Mouse (Mus musculus): ENCODE measurements around the gene Rbm12b1. TPM values are rescaled to one million over a fixed set of nuclear protein-coding genes. Genes with fewer than 3 reads are reported as not detected.
A peak's percentile ranks its signal among the peaks of the same experiment; 100 is the strongest.
"Not testable (repeated sequence)": the region's sequence is repeated elsewhere in the genome, so short reads cannot be mapped to it uniquely, and the experiment has no call there.

The Rbm12b1 gene
- polyA plus RNA-seq (2015; fragmentation: Nextera tagmentation; extraction: Ambion mirVana), result 5.3 and 6.7 TPM in 2 replicates

DNA sequence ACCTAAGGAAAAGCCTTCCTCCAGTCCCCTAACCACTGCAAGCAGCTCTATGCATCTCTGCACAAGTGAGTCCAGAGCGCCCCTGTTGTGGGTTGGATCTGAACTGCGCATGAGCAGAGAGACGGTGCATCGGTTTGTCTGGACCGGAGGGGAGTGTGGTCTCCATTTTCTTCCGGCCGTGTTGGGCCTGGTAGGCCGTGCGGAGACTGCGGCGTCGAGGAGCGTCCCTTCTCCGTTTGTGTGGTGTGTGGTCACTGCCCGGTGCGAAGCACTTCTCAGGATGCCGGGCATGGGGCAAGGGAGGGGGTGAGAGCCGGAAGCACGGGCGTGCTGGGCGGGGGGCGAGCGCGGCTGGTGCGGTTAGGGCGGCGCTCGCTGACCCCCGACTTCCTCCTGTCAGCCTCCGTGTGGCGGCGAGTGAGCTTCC lies at the start of gene Rbm12b1:
Rbm12b1 (plus strand) TSS at position 124 of the 427 bp plus-strand sequence.
- H3K27ac ChIP-seq (ENCODE audit: low read length), result peak within 1 kb of the TSS; percentile 33; the same call in 1 of the 2 replicates
- not testable (repeated sequence) for H3K36me3 ChIP-seq (ENCODE audit: control insufficient read depth, insufficient read depth, low read length); H3K4me1 ChIP-seq (ENCODE audit: control insufficient read depth, insufficient read depth, low read length); H3K27me3 ChIP-seq (ENCODE audit: control insufficient read depth, insufficient read depth, low read length); H3K9me3 ChIP-seq (replicated peaks; ENCODE audit: control insufficient read depth, low read length)
- WGBS, result 3% methylated on average over 17 of the region's 32 CpGs
- peak within 1 kb of the TSS; percentile 45 for H3K4me3 ChIP-seq (replicated peaks; ENCODE audit: low read length)
- H3K4me2 ChIP-seq (ENCODE audit: low read depth, low read length), result peak within 1 kb of the TSS; percentile 55
- ATAC-seq (ENCODE audit: insufficient read depth, low FRiP score), result peak; percentile 98
- peak within 1 kb of the TSS; percentile 64 for H3K9ac ChIP-seq (ENCODE audit: low read length)

DNA sequence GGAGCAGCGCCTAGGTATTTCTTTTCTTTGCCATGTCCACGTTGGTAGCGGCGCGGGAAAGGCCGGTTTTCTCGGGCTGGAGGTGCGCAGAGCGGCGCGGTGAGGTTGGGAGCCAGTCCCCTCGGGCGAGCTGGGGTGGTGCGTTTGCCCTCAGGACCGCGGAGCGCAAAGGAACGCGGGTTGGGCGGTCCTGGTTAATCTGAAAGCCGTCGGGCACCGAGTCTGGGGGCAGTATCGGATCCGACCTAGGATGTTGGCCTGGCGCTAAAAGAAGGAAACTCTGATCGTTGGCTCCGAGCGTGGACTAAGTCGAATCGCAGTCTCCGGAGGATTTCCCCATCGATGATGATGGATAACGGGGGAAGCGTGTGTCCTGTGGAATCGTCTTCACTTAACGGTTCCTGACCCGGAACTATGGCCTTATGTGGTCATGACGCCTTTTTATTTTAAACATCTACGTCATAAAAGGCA lies 563 bp downstream of the Rbm12b1 start:
- 10% methylated on average over 20 of the region's 40 CpGs for WGBS
- ATAC-seq (ENCODE audit: insufficient read depth, low FRiP score), result peak; percentile 88

DNA sequence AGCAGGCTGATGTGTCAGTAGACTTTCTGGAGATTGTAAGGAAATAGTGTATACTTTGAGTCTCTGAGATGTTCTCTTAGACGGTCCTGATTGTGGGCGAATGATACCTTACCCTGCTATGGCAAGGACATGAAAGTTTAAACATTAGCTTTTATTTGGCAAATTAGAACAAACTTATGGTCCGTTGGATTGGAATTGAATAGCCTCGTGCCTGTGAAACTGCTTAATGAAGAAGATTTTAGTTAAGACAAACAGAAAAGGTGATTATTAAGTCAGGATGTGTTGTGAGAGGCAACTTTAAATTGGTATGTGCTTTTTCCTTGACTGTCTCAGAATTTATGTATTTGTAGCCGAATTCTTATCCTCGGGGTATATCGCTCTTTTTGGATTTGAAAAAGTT lies 1.5 kb downstream of the Rbm12b1 start:
- H3K4me1 ChIP-seq (ENCODE audit: control insufficient read depth, insufficient read depth, low read length); H3K4me2 ChIP-seq (ENCODE audit: low read depth, low read length); H3K27ac ChIP-seq (ENCODE audit: low read length); H3K9me3 ChIP-seq (replicated peaks; ENCODE audit: control insufficient read depth, low read length); H3K4me3 ChIP-seq (replicated peaks; ENCODE audit: low read length); ATAC-seq (ENCODE audit: insufficient read depth, low FRiP score); H3K27me3 ChIP-seq (ENCODE audit: control insufficient read depth, insufficient read depth, low read length); H3K9ac ChIP-seq (ENCODE audit: low read length); H3K36me3 ChIP-seq (ENCODE audit: control insufficient read depth, insufficient read depth, low read length): not testable (repeated sequence)
- 90% methylated on average over 7 of the region's 7 CpGs for WGBS

More for the DNA sequence above, 563 bp downstream of the Rbm12b1 start:
- H3K4me1 ChIP-seq (ENCODE audit: control insufficient read depth, insufficient read depth, low read length); H3K9me3 ChIP-seq (replicated peaks; ENCODE audit: control insufficient read depth, low read length); H3K27me3 ChIP-seq (ENCODE audit: control insufficient read depth, insufficient read depth, low read length); H3K27ac ChIP-seq (ENCODE audit: low read length); H3K36me3 ChIP-seq (ENCODE audit: control insufficient read depth, insufficient read depth, low read length): not testable (repeated sequence)
- peak overlapping the region; percentile 40; the same call in 1 of the 2 replicates for H3K4me2 ChIP-seq (ENCODE audit: low read depth, low read length)
- peak overlapping the region; percentile 55; the same call in 1 of the 2 replicates for H3K9ac ChIP-seq (ENCODE audit: low read length)
- H3K4me3 ChIP-seq (replicated peaks; ENCODE audit: low read length), result peak overlapping the region; percentile 45

DNA sequence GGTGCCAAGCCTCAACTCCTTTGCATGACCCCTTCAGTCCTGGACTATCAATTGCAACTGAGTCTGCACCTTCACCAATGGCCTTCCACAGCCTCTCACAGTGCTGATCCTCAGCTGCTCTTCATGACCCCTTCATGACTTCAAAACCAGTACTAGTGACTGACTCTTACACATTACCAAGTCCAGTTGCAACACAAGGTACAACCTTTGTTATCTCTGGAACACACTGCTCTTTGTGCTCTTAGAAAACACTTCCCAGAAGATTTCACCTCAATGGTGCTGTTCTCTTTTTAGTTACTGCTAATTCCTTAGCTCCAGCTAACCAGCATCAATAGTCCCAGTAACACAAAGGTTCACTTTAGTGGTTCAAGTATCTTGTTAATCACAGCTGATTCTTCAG lies 7.6 kb downstream of the Rbm12b1 start:
- no peak for ATAC-seq (ENCODE audit: insufficient read depth, low FRiP score)
- H3K4me2 ChIP-seq (ENCODE audit: low read depth, low read length), result no peak overlapping the region
- no peaks in the 10 kb centered on the region for H3K27me3 ChIP-seq (ENCODE audit: control insufficient read depth, insufficient read depth, low read length)
- H3K9ac ChIP-seq (ENCODE audit: low read length), result no peak overlapping the region
- H3K4me3 ChIP-seq (replicated peaks; ENCODE audit: low read length), result no peak overlapping the region
- no peaks in the 10 kb centered on the region for H3K4me1 ChIP-seq (ENCODE audit: control insufficient read depth, insufficient read depth, low read length)
- no peak overlapping the region for H3K27ac ChIP-seq (ENCODE audit: low read length)
- peaks cover 5% of the 10 kb centered on the region for H3K9me3 ChIP-seq (replicated peaks; ENCODE audit: control insufficient read depth, low read length)
- peaks cover 24% of the 10 kb centered on the region for H3K36me3 ChIP-seq (ENCODE audit: control insufficient read depth, insufficient read depth, low read length)

DNA sequence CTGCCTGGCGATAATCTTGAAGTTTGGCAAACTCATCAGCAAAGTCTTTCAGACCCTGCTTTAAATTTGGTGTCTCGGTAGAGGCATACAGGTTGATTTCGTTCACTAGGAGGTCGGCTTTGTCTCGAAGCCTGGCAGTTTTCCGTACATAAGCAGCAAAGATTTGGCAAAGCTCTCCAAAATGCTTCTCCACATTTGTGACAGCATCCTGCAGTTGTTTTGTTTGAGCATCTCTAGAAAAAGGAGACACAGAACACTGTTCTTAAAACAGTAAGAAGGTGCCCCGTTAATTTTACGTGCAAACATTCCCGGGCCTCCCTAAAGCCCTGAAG lies 30.9 kb downstream of the Rbm12b1 start:
- no peaks in the 10 kb centered on the region for H3K27me3 ChIP-seq (ENCODE audit: control insufficient read depth, insufficient read depth, low read length)
- H3K4me1 ChIP-seq (ENCODE audit: control insufficient read depth, insufficient read depth, low read length), result peaks cover 6% of the 10 kb centered on the region
- 13% methylated on average over 9 of the region's 9 CpGs for WGBS
- peaks cover 14% of the 10 kb centered on the region; the same call in 1 of the 2 replicates for H3K36me3 ChIP-seq (ENCODE audit: control insufficient read depth, insufficient read depth, low read length)
- ATAC-seq (ENCODE audit: insufficient read depth, low FRiP score), result no peak
- peak overlapping the region; percentile 61 for H3K4me3 ChIP-seq (replicated peaks; ENCODE audit: low read length)
- H3K9me3 ChIP-seq (replicated peaks; ENCODE audit: control insufficient read depth, low read length), result no peaks in the 10 kb centered on the region
- peak overlapping the region; percentile 90 for H3K9ac ChIP-seq (ENCODE audit: low read length)
- peak overlapping the region; percentile 84 for H3K27ac ChIP-seq (ENCODE audit: low read length)
- peak overlapping the region; percentile 87 for H3K4me2 ChIP-seq (ENCODE audit: low read depth, low read length)

DNA sequence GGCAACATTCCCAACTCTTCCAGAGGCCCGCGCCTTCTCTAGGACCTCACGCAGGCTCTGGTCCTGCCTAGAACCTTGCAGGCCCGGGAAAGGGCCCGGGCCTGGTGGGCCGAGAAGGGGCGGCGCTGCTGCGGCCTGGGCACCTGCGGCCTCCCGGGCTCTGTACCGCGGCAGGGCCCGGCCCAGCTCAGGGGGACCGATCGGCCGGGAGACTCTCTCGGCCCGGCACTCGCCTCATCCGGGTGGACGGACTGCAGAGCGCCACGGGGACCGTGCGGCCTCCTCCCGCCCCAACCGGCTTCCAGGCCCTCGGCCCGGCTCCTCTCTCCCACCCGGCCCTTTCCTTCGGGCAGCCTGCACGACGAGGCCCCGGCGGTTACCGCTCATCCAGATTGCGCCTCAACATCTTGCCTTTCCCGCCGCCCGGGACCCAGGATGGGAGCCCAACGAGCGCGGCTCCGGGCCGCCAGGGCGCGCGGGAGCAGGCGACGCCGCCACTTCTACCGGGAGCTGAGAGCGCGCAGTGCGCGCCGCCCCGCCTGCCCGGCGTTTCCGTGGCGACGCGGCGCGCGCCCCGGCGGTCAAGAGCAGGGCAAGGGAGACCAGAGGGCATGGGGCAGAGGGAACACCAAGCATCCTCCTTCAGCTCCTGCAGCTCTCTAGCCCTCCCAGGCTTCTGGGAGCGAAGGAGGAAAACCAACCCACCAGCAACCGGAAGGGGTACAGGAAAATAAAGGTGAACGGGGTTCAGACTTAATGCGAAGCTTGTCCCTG lies 31.4 kb downstream of the Rbm12b1 start, which contains the start of gene Fam92a:
Fam92a (minus strand) TSS at position 698 of the 774 bp plus-strand sequence.
- Histone ChIP-seq H3K9ac (ENCODE audit: low read length) (peak within 1 kb of the TSS; percentile 90), H3K36me3 (ENCODE audit: control insufficient read depth, insufficient read depth, low read length) (peaks cover 8% of the 10 kb centered on the region; the same call in 1 of the 2 replicates), H3K4me1 (ENCODE audit: control insufficient read depth, insufficient read depth, low read length) (peaks cover 6% of the 10 kb centered on the region), H3K4me2 (ENCODE audit: low read depth, low read length) (peak within 1 kb of the TSS; percentile 87), H3K4me3 (replicated peaks; ENCODE audit: low read length) (peak within 1 kb of the TSS; percentile 61), H3K27ac (ENCODE audit: low read length) (peak within 1 kb of the TSS; percentile 84), H3K27me3 (ENCODE audit: control insufficient read depth, insufficient read depth, low read length) (no peaks in the 10 kb centered on the region), H3K9me3 (replicated peaks; ENCODE audit: control insufficient read depth, low read length) (no peaks in the 10 kb centered on the region)
- ATAC-seq (ENCODE audit: insufficient read depth, low FRiP score), result peak; percentile 89
- under 1% methylated on average over 66 of the region's 74 CpGs for WGBS

DNA sequence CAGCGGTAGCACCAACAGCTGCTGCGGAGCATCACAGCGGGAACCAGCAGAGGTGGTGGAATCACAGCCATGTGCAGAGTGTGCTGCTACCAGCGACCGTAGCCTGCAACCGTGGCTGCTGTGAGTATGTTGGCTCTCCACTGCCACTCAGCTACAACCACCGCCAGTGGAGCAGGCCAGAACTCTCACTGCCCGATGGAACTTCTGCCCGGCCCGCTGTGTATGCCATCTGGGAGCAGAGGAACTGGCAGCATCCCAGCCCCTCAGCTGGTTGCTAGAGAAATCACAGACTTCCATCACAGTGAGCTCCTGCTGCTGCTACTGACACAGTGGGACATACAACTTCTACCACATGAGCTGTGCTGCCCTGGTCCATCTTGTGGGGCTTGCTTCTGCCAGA lies 38.9 kb downstream of the Rbm12b1 start:
- H3K9me3 ChIP-seq (replicated peaks; ENCODE audit: control insufficient read depth, low read length), result no peaks in the 10 kb centered on the region
- ATAC-seq (ENCODE audit: insufficient read depth, low FRiP score), result no peak
- H3K27me3 ChIP-seq (ENCODE audit: control insufficient read depth, insufficient read depth, low read length), result no peaks in the 10 kb centered on the region
- no peak overlapping the region for H3K9ac ChIP-seq (ENCODE audit: low read length)
- H3K4me1 ChIP-seq (ENCODE audit: control insufficient read depth, insufficient read depth, low read length), result no peaks in the 10 kb centered on the region
- H3K36me3 ChIP-seq (ENCODE audit: control insufficient read depth, insufficient read depth, low read length), result no peaks in the 10 kb centered on the region
- 86% methylated on average over 10 of the region's 10 CpGs for WGBS
- H3K4me3 ChIP-seq (replicated peaks; ENCODE audit: low read length), result no peak overlapping the region
- no peak overlapping the region for H3K27ac ChIP-seq (ENCODE audit: low read length)
- H3K4me2 ChIP-seq (ENCODE audit: low read depth, low read length), result no peak overlapping the region

Other genes with a start within 250 kb of the Rbm12b1 start
- 0.28 and 0.32 TPM in 2 replicates for gene Gm10604, start 159.0 kb upstream of the Rbm12b1 start, polyA plus RNA-seq (2015; fragmentation: Nextera tagmentation; extraction: Ambion mirVana)
- 9.6 and 10.9 TPM in 2 replicates for gene Rbm12b2, start 50.8 kb upstream of the Rbm12b1 start, polyA plus RNA-seq (2015; fragmentation: Nextera tagmentation; extraction: Ambion mirVana)
- gene Fam92a, start 31.8 kb downstream of the Rbm12b1 start, polyA plus RNA-seq (2015; fragmentation: Nextera tagmentation; extraction: Ambion mirVana), result 58.7 and 74.3 TPM in 2 replicates

All from stomach, embryonic 16.5 days (tissue).